Mouse (Mus musculus) ovary, postnatal 36 days (tissue): ENCODE measurements around the gene Olfm2.
A peak's percentile ranks its signal among the peaks of the same experiment; 100 is the strongest.
"Not testable (repeated sequence)": the region's sequence is repeated elsewhere in the genome, so short reads cannot be mapped to it uniquely, and the experiment has no call there.

ENCODE experiments used
- DNase-seq: peaks from one replicate; pipeline ENCODE4 v3.0.0; 2022; ENCODE audit warnings: low spot score, mixed read lengths

Gene Olfm2

GRCm38 (mm10) chr9:20652260-20652658 lies 93.9 kb downstream of the Olfm2 start:
- no peak for DNase-seq

GRCm38 (mm10) chr9:20651602-20652259 lies 94.4 kb downstream of the Olfm2 start, which contains the start of gene Pin1:
TSS of gene Pin1 (plus strand) at chr9:20652095.
- DNase-seq = peak; percentile 97

GRCm38 (mm10) chr9:20645121-20645520 lies 101.0 kb downstream of the Olfm2 start:
- DNase-seq = no peak

GRCm38 (mm10) chr9:20644360-20645081 lies 101.6 kb downstream of the Olfm2 start, which contains the start of gene Fbxl12:
TSS of gene Fbxl12 (minus strand) at chr9:20644767.
- DNase-seq = peak; percentile 69

GRCm38 (mm10) chr9:20643781-20644180 lies 102.4 kb downstream of the Olfm2 start:
- no peak for DNase-seq

- DNase-seq = peak; percentile 80
Observed at GRCm38 (mm10) chr9:20642896-20643466, 103.2 kb downstream of the Olfm2 start.

GRCm38 (mm10) chr9:20642101-20642895 lies 103.9 kb downstream of the Olfm2 start, which contains the start of gene Ubl5:
TSS of gene Ubl5 (plus strand) at chr9:20642878.
- peak; percentile 82 for DNase-seq

GRCm38 (mm10) chr9:20641501-20641900 lies 104.6 kb downstream of the Olfm2 start:
- DNase-seq = no peak

GRCm38 (mm10) chr9:20639486-20639885 lies 106.7 kb downstream of the Olfm2 start:
- DNase-seq = no peak

- DNase-seq = no peak
Observed at GRCm38 (mm10) chr9:20638552-20638951, 107.6 kb downstream of the Olfm2 start.

- DNase-seq = no peak
Observed at GRCm38 (mm10) chr9:20636790-20637189, 109.4 kb downstream of the Olfm2 start.

- no peak for DNase-seq
Observed at GRCm38 (mm10) chr9:20636256-20636655, 109.9 kb downstream of the Olfm2 start.

- DNase-seq = not testable (repeated sequence)
Observed at GRCm38 (mm10) chr9:20635676-20636075, 110.5 kb downstream of the Olfm2 start.

- DNase-seq = no peak
Observed at GRCm38 (mm10) chr9:20631332-20631731, 114.8 kb downstream of the Olfm2 start.
